Mouse (Mus musculus): ENCODE data around the gene Gatad2b. TPM values are rescaled to one million over a fixed set of nuclear protein-coding genes. Genes with fewer than 3 reads are reported as not detected.

Gene Gatad2b
- polyA plus RNA-seq, 1 experiment, result 17.5 TPM

- TF ChIP-seq POLR2A (IDR thresholded peaks at IDR 0.05; ENCODE audit: borderline replicate concordance, control insufficient read depth, low read depth, low read length) (no peak), CTCF (IDR thresholded peaks at IDR 0.05; ENCODE audit: control insufficient read depth, insufficient read depth, low read length) (no peak)
- H3K4me1 ChIP-seq (ENCODE audit: control insufficient read depth, insufficient read depth, low read length), result no peaks in the 10 kb centered on the region; the same call in 1 of the 2 replicates
- 96% methylated on average over 4 of the region's 4 CpGs for WGBS
- no peak overlapping the region for H3K4me3 ChIP-seq (replicated peaks; ENCODE audit: control insufficient read depth, low read depth, low read length)
- H3K27ac ChIP-seq (ENCODE audit: control insufficient read depth, insufficient read depth, low read depth, low read length, poor library complexity), result no peak overlapping the region
Measured at GRCm38 (mm10) chr3:90347847-90348246, 54.9 kb downstream of the Gatad2b start.

GRCm38 (mm10) chr3:90357959-90358358, 65.0 kb downstream of the Gatad2b start:
- TF ChIP-seq POLR2A (IDR thresholded peaks at IDR 0.05; ENCODE audit: borderline replicate concordance, control insufficient read depth, low read depth, low read length) (no peak), CTCF (IDR thresholded peaks at IDR 0.05; ENCODE audit: control insufficient read depth, insufficient read depth, low read length) (no peak)
- WGBS, result 87% methylated on average over 7 of the region's 7 CpGs
- no peak overlapping the region for H3K27ac ChIP-seq (ENCODE audit: control insufficient read depth, insufficient read depth, low read depth, low read length, poor library complexity)
- no peak overlapping the region for H3K4me3 ChIP-seq (replicated peaks; ENCODE audit: control insufficient read depth, low read depth, low read length)
- H3K4me1 ChIP-seq (ENCODE audit: control insufficient read depth, insufficient read depth, low read length), result peaks cover 1% of the 10 kb centered on the region; the same call in 1 of the 2 replicates

- Histone ChIP-seq H3K4me3 (replicated peaks; ENCODE audit: control insufficient read depth, low read depth, low read length) (no peak overlapping the region), H3K27ac (ENCODE audit: control insufficient read depth, insufficient read depth, low read depth, low read length, poor library complexity) (no peak overlapping the region), H3K4me1 (ENCODE audit: control insufficient read depth, insufficient read depth, low read length) (peaks cover 1% of the 10 kb centered on the region; the same call in 1 of the 2 replicates)
- TF ChIP-seq POLR2A (IDR thresholded peaks at IDR 0.05; ENCODE audit: borderline replicate concordance, control insufficient read depth, low read depth, low read length) (no peak), CTCF (IDR thresholded peaks at IDR 0.05; ENCODE audit: control insufficient read depth, insufficient read depth, low read length) (no peak)
- 5% methylated on average over 1 of the region's 1 CpGs for WGBS
Measured at GRCm38 (mm10) chr3:90359230-90359629, 66.3 kb downstream of the Gatad2b start.

GRCm38 (mm10) chr3:90361476-90361875, 68.5 kb downstream of the Gatad2b start:
- no peak for TF ChIP-seq CTCF (IDR thresholded peaks at IDR 0.05; ENCODE audit: control insufficient read depth, insufficient read depth, low read length)
- TF ChIP-seq POLR2A (IDR thresholded peaks at IDR 0.05; ENCODE audit: borderline replicate concordance, control insufficient read depth, low read depth, low read length), result no peak
- H3K27ac ChIP-seq (ENCODE audit: control insufficient read depth, insufficient read depth, low read depth, low read length, poor library complexity), result no peak overlapping the region
- WGBS, result 57% methylated on average over 4 of the region's 4 CpGs

GRCm38 (mm10) chr3:90362346-90362745, 69.4 kb downstream of the Gatad2b start:
- no peak for TF ChIP-seq POLR2A (IDR thresholded peaks at IDR 0.05; ENCODE audit: borderline replicate concordance, control insufficient read depth, low read depth, low read length)
- no peak for TF ChIP-seq CTCF (IDR thresholded peaks at IDR 0.05; ENCODE audit: control insufficient read depth, insufficient read depth, low read length)

More at GRCm38 (mm10) chr3:90361476-90361875, 68.5 kb downstream of the Gatad2b start:
- peaks cover 1% of the 10 kb centered on the region; the same call in 1 of the 2 replicates for H3K4me1 ChIP-seq (ENCODE audit: control insufficient read depth, insufficient read depth, low read length)
- H3K4me3 ChIP-seq (replicated peaks; ENCODE audit: control insufficient read depth, low read depth, low read length), result no peak overlapping the region

GRCm38 (mm10) chr3:90367001-90367632, 74.1 kb downstream of the Gatad2b start:
- TF ChIP-seq CTCF (IDR thresholded peaks at IDR 0.05; ENCODE audit: control insufficient read depth, insufficient read depth, low read length) (no peak), POLR2A (IDR thresholded peaks at IDR 0.05; ENCODE audit: borderline replicate concordance, control insufficient read depth, low read depth, low read length) (no peak)
- Histone ChIP-seq H3K4me1 (ENCODE audit: control insufficient read depth, insufficient read depth, low read length) (peaks cover 1% of the 10 kb centered on the region; the same call in 1 of the 2 replicates), H3K27ac (ENCODE audit: control insufficient read depth, insufficient read depth, low read depth, low read length, poor library complexity) (no peak overlapping the region), H3K4me3 (replicated peaks; ENCODE audit: control insufficient read depth, low read depth, low read length) (no peak overlapping the region)
- WGBS, result 79% methylated on average over 5 of the region's 5 CpGs

More at GRCm38 (mm10) chr3:90362346-90362745, 69.4 kb downstream of the Gatad2b start:
- Histone ChIP-seq H3K4me3 (replicated peaks; ENCODE audit: control insufficient read depth, low read depth, low read length) (no peak overlapping the region), H3K27ac (ENCODE audit: control insufficient read depth, insufficient read depth, low read depth, low read length, poor library complexity) (no peak overlapping the region), H3K4me1 (ENCODE audit: control insufficient read depth, insufficient read depth, low read length) (peaks cover 1% of the 10 kb centered on the region; the same call in 1 of the 2 replicates)
- WGBS, result 28% methylated on average over 2 of the region's 2 CpGs

GRCm38 (mm10) chr3:90369041-90369440, 76.1 kb downstream of the Gatad2b start:
- H3K4me1 ChIP-seq (ENCODE audit: control insufficient read depth, insufficient read depth, low read length), result no peaks in the 10 kb centered on the region; the same call in 1 of the 2 replicates
- TF ChIP-seq CTCF (IDR thresholded peaks at IDR 0.05; ENCODE audit: control insufficient read depth, insufficient read depth, low read length), result no peak
- no peak for TF ChIP-seq POLR2A (IDR thresholded peaks at IDR 0.05; ENCODE audit: borderline replicate concordance, control insufficient read depth, low read depth, low read length)
- WGBS, result 66% methylated on average over 2 of the region's 2 CpGs
- H3K27ac ChIP-seq (ENCODE audit: control insufficient read depth, insufficient read depth, low read depth, low read length, poor library complexity), result no peak overlapping the region
- H3K4me3 ChIP-seq (replicated peaks; ENCODE audit: control insufficient read depth, low read depth, low read length), result no peak overlapping the region

GRCm38 (mm10) chr3:90371857-90372256, 78.9 kb downstream of the Gatad2b start:
- WGBS, result 79% methylated on average over 7 of the region's 7 CpGs
- no peak overlapping the region; the same call in 1 of the 2 replicates for H3K27ac ChIP-seq (ENCODE audit: control insufficient read depth, insufficient read depth, low read depth, low read length, poor library complexity)
- H3K4me1 ChIP-seq (ENCODE audit: control insufficient read depth, insufficient read depth, low read length), result no peaks in the 10 kb centered on the region; the same call in 1 of the 2 replicates
- H3K4me3 ChIP-seq (replicated peaks; ENCODE audit: control insufficient read depth, low read depth, low read length), result no peak overlapping the region
- TF ChIP-seq CTCF (IDR thresholded peaks at IDR 0.05; ENCODE audit: control insufficient read depth, insufficient read depth, low read length), result no peak
- no peak for TF ChIP-seq POLR2A (IDR thresholded peaks at IDR 0.05; ENCODE audit: borderline replicate concordance, control insufficient read depth, low read depth, low read length)

All from bone marrow, adult 2 months (tissue).